Mouse (Mus musculus): ENCODE measurements around the gene Cnga4. TPM values are rescaled to one million over a fixed set of nuclear protein-coding genes. Genes with fewer than 3 reads are reported as not detected.

The Cnga4 gene
- total and polyA plus RNA-seq, 3 experiments, result not detected

DNA sequence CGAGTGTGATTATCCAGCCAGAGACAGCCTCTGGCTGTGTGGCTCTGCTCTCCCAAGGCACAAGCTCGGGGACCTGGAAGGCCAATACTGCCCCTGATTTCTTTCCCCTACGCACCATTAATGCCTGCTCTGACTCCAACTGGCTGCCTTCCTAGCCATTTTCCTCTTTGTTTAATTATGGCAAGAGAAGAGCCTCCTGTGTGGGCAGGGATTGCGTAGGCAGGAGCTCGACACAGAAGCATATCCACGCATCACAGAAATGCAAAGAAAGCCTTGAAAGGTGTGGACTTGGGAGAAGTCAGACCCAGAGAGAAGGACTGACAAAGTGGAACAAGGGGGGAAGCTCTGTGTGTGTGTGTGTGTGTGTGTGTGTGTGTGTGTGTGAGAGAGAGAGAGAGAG lies 10.0 kb downstream of the Cnga4 start (continued):
- no peak for TF ChIP-seq HCFC1 (IDR thresholded peaks at IDR 0.05; ENCODE audit: low read depth, low read length)

DNA sequence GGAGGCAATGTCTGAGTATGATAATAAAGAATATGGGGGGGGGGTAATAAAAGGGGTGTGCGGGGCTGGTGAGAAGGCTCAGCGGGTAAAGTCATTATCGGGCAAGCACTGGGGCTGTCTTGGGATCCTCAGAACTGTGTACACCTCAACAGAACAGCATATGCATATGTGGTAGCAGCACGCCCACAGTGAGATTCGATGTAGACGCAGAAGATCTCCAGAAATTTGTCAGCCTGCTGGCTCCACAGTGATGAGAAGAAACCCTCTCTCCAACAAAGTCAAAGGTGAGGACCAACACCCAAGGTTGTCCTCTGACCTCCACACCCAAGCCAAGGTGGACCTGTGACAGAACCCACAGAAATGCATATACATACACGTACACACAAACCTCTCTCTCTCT lies 12.2 kb downstream of the Cnga4 start:
- no peak for TF ChIP-seq KAT2A (conservative IDR thresholded peaks at IDR 0.05; ENCODE audit: low read depth, low read length)
- TF ChIP-seq UBTF (IDR thresholded peaks at IDR 0.05; ENCODE audit: borderline replicate concordance, insufficient read depth, low read depth, low read length), result no peak
- no peak for TF ChIP-seq EP300 (IDR thresholded peaks at IDR 0.05; ENCODE audit: low read depth in 1 of 2, low read length in 2 of 2)
- TF ChIP-seq MYC (IDR thresholded peaks at IDR 0.05; ENCODE audit: low read depth, low read length), result no peak
- no peak for TF ChIP-seq TBP (IDR thresholded peaks at IDR 0.05; ENCODE audit: low read depth, low read length)
- TF ChIP-seq GATA1 (IDR thresholded peaks at IDR 0.05; ENCODE audit: low read depth, low read length), result no peak
- TF ChIP-seq NELFE (IDR thresholded peaks at IDR 0.05; ENCODE audit: low read depth, low read length), result no peak
- no peak for TF ChIP-seq MYB (IDR thresholded peaks at IDR 0.05; ENCODE audit: low read depth, low read length)
- TF ChIP-seq CHD1 (IDR thresholded peaks at IDR 0.05; ENCODE audit: low read depth, low read length), result no peak
- no peak for TF ChIP-seq MAX (IDR thresholded peaks at IDR 0.05; ENCODE audit: low read length)
- no peak for TF ChIP-seq ELF1 (IDR thresholded peaks at IDR 0.05; ENCODE audit: low read depth, low read length)
- TF ChIP-seq BHLHE40 (IDR thresholded peaks at IDR 0.05; ENCODE audit: borderline replicate concordance, low read depth, low read length), result no peak
- Histone ChIP-seq H3K4me1 (ENCODE audit: control insufficient read depth in 1 of 2, insufficient read depth in 2 of 2, low read length in 2 of 2) (no peaks in the 10 kb centered on the region), H3K36me3 (ENCODE audit: control insufficient read depth in 1 of 2, insufficient read depth in 2 of 2, low read length in 2 of 2) (no peaks in the 10 kb centered on the region), H3K27me3 (ENCODE audit: control insufficient read depth in 1 of 2, insufficient read depth in 2 of 2, low read length in 2 of 2) (peaks cover 0 to 2% of the 10 kb centered on the region in 2 experiments; a peak in 1 of 4 replicates), H3K4me3 (ENCODE audit: control insufficient read depth in 1 of 2, insufficient read depth in 1 of 2, low read depth in 2 of 2, low read length in 2 of 2) (no peak overlapping the region), H3K9ac (ENCODE audit: control insufficient read depth, low read depth, low read length, poor library complexity, severe bottlenecking) (no peak overlapping the region), H3K9me3 (replicated peaks; ENCODE audit: insufficient read depth, low read length) (no peaks in the 10 kb centered on the region), H3K27ac (ENCODE audit: control insufficient read depth, low read depth, low read length) (no peak overlapping the region), H3K79me2 (ENCODE audit: control insufficient read depth, insufficient read depth, low read length, poor library complexity) (no peaks in the 10 kb centered on the region)
- DNase-seq (ENCODE audit: low read depth, low spot score), result no peak

GRCm38 (mm10) chr7:105418106-105418505 lies 13.7 kb downstream of the Cnga4 start:
- Histone ChIP-seq H3K36me3 (ENCODE audit: control insufficient read depth in 1 of 2, insufficient read depth in 2 of 2, low read length in 2 of 2) (no peaks in the 10 kb centered on the region), H3K4me1 (ENCODE audit: control insufficient read depth in 1 of 2, insufficient read depth in 2 of 2, low read length in 2 of 2) (no peaks in the 10 kb centered on the region), H3K27me3 (ENCODE audit: control insufficient read depth in 1 of 2, insufficient read depth in 2 of 2, low read length in 2 of 2) (peaks cover 0 to 2% of the 10 kb centered on the region in 2 experiments; a peak in 1 of 4 replicates), H3K27ac (ENCODE audit: control insufficient read depth, low read depth, low read length) (no peak overlapping the region), H3K79me2 (ENCODE audit: control insufficient read depth, insufficient read depth, low read length, poor library complexity) (no peaks in the 10 kb centered on the region), H3K9ac (ENCODE audit: control insufficient read depth, low read depth, low read length, poor library complexity, severe bottlenecking) (no peak overlapping the region), H3K4me3 (ENCODE audit: control insufficient read depth in 1 of 2, insufficient read depth in 1 of 2, low read depth in 2 of 2, low read length in 2 of 2) (no peak overlapping the region), H3K9me3 (replicated peaks; ENCODE audit: insufficient read depth, low read length) (no peaks in the 10 kb centered on the region)
- TF ChIP-seq UBTF (IDR thresholded peaks at IDR 0.05; ENCODE audit: borderline replicate concordance, insufficient read depth, low read depth, low read length) (no peak), USF2 (IDR thresholded peaks at IDR 0.05; ENCODE audit: borderline replicate concordance in 1 of 2, insufficient read depth in 1 of 2, low read depth in 1 of 2, low read length in 2 of 2) (no peak), POLR2AphosphoS5 (IDR thresholded peaks at IDR 0.05; ENCODE audit: borderline replicate concordance, low read depth, low read length) (no peak), ETS1 (IDR thresholded peaks at IDR 0.05; ENCODE audit: low read depth, low read length) (no peak), MAX (IDR thresholded peaks at IDR 0.05; ENCODE audit: low read length) (no peak), POLR2A (IDR thresholded peaks at IDR 0.05; ENCODE audit: control insufficient read depth in 1 of 2, insufficient read depth in 1 of 2, low read depth in 1 of 2, low read length in 2 of 2, poor library complexity in 1 of 2) (no peak)
- DNase-seq (ENCODE audit: low read depth, low spot score), result no peak

Measured in MEL (cell line).